Mouse (Mus musculus): ENCODE measurements around the gene Acss1.

The Acss1 gene

DNA sequence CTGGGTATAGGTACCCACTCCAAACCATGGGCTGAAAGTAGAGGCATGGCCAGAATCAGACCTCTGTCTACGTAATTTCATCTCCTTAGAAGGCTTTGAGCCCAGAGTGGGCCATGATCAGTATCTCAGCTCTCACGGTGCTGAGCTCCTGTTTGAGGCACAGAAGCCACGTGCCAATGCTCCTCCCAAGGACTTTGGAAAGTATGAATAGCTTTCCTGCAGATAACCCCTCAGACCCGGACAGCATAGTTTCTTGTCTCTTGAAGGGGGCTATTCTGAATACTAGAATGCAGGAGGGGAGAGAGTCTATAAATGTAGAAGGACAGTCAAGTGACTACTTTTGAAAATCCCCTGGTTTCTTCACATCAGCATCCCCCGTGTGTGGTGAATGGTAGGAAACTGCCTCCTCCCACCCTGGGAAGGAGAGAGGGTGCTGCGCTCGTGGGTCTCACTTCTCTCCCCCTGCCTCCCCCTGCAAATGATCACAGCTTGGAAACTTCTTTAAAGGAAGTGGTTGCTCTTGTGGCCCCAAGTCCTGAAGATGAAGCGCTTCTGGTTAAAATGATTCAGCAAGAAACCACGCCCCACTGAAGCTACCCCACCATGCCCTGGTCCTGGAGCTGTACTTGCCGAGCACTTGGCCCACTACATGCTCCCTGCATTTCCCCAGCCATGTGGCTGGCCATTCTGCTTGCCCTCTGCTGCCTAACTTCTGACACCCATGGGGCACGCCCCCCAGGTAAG is 98.3 kb downstream of the Acss1 start, which contains the start of gene Cst7:
Gene Cst7, plus strand, starts transcription at position 569 of the 744 bp plus-strand sequence.
- no peak for DNase-seq (ENCODE audit: low read depth)
